Mouse (Mus musculus) layer of hippocampus, adult 11-12 months (tissue): ENCODE measurements at regions not wholly inside any gene's neighbourhood (a gene's known extent, or its start where the extent isn't known, plus 50 kb on each side); places are given as distances from the start of the nearest gene placed in this dataset.

Experiments used
- DNase-seq: peaks from one replicate; pipeline ENCODE4 v3.0.0; 2022; ENCODE audit warnings: low spot score

GRCm38 (mm10) chr8:112933815-112934214 lies 364.0 kb downstream of the Cntnap4 start:
- no peak for DNase-seq

- DNase-seq, result no peak
These were observed 365.6 kb downstream of the Cntnap4 start for GRCm38 (mm10) chr8:112935411-112935810.

DNA sequence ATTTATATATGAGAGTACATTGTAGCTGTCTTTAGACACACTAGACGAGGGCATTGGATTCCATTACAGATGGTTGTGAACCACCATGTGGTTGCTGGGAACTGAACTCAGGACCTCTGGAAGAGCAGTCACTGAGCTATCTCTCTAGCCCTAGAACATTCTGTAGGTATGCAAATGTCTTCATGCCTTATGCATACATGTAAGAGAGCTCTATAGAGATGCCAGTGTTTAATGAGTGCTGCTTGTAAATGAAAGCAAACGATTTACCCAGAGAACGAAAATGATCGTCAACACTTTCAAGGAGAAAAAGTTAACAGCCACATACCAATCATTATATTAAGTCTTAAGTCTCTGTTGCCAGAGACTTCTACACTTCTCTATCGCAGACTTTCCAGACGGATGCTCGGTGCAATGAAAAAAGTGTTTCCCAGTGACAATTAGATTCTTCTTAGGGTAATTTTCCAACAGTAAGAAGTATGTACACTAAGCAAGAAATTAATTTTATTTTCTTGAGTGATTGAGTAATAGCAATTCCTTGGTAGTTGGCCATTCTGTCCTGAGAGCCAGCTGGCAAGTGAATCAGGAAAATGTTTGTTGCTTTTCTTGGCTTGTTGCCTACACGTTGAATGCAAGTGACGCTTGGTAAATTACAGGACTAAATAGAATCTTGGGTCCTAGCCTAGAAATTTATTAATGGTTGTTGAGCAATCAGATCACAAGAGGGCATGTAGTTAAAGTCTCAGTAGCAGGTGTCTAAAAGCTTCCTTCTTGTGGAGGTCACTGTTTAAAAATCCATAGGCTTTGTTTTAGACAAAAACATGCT lies 366.3 kb downstream of the Cntnap4 start:
- peak; percentile 6 for DNase-seq

GRCm38 (mm10) chr8:112972418-112972817 lies 402.6 kb downstream of the Cntnap4 start:
- DNase-seq, result peak; percentile 86

DNA sequence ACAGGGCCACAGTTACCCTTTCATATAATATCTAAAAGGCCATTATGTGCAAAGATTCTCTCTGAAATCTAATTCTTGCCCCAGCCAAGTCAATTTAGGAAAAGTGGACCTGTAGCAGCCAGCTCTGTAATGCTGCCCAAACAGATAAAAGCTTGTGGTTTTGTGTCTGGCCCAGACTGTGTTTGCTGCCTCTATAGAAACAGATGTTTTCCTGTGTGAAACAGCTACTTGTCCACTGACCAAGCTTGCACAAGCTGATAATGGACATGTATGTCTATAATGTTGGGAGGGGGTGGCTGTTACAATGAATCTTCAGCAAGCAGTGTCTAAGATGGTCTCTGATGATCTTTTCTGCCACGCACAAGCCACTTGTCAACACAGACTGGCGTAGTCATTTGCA lies 405.9 kb downstream of the Cntnap4 start:
- DNase-seq, result no peak

DNA sequence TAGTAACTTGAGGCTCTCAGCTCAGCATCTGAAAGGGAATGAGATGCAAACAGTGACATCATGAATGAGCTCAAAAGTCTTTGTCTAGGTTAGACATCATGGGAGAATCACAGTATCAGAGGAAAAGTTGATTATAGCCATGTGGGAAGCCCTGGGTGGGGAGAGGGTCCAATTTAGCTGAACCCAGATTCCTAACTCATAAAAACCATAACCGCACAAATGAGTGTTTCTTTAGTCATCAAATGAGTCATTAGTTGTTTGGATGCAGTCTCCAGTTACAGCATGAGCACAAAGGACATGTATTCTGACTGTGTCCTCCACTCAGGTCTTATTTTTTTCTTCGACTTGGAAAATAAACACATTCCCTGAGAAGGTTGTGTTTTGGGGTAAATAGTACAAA lies 406.5 kb downstream of the Cntnap4 start:
- DNase-seq, result no peak

- no peak for DNase-seq
These were observed 423.9 kb downstream of the Cntnap4 start for GRCm38 (mm10) chr8:112993781-112994180.

GRCm38 (mm10) chr8:113007356-113007755 lies 437.5 kb downstream of the Cntnap4 start:
- no peak for DNase-seq

GRCm38 (mm10) chr8:113028880-113029279 lies 459.0 kb downstream of the Cntnap4 start:
- no peak for DNase-seq

GRCm38 (mm10) chr8:113051770-113052473 lies 482.1 kb downstream of the Cntnap4 start:
- DNase-seq, result no peak

DNA sequence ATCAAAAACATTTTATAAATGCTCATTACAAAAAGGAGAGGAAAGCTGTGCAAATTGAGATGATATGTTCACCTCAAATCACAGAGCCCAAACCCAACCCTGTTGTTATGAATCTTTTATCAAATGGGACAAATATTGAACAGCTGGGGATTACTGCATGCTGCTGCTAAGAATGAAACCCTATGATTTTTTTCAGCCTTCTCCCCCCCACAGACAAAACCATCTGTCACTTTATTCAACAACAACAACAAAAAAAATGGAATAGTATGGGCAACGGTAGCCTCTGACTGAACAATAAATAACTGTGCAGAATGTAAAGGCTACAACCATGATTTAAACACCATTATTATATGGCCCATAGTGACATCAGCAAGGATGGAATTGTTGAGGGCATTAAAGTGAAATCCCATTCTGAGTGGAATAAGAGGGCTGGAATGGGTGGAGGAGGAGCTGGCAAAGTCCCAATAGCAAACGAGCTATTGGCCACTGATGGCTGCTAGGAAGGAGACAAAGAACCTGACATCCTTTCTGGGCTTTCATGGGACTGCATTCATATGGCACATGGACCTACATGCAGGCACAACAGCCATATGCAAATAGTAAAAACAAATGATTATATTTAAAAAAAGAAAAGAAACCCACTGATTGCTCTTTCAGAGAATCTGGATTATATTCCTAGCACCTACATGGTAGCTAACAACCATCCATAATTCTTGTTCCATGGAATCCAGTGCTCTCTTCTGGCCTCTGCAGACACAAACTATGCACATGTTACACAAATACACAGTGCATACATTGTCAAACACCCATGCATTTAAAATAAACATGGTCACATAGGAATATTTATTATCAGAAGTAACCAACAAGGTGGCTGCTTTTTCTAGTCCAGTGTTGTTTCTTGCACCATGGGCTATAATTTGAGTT lies 495.7 kb downstream of the Cntnap4 start:
- DNase-seq, result no peak

DNA sequence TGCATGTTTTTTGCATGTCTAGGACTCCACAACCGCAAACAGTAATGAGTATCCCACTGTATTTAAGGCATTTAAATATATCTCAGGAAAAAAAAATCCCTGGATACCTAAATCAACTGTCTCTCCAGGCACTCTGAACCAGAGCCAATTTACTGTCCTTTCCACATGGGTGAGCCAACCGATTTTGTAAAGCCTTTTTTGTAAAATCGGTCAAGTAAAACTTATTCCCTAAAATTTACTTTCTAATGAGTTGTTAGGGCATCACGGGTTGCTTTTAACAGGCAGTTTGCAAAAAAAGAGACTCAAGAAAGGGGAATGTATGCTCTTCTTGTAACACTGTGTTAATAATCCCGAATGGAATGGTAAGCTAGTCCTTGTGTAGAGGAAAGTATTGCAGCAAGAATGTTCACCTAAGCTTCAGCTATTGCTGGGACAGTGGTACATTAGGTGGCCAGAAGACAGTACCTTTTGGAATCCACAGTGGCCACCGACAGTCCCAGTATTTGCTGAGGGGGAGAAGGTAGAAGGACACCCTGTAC lies 496.4 kb downstream of the Cntnap4 start:
- no peak for DNase-seq

GRCm38 (mm10) chr8:113083976-113084375 lies 514.1 kb downstream of the Cntnap4 start:
- peak; percentile 3 for DNase-seq

DNA sequence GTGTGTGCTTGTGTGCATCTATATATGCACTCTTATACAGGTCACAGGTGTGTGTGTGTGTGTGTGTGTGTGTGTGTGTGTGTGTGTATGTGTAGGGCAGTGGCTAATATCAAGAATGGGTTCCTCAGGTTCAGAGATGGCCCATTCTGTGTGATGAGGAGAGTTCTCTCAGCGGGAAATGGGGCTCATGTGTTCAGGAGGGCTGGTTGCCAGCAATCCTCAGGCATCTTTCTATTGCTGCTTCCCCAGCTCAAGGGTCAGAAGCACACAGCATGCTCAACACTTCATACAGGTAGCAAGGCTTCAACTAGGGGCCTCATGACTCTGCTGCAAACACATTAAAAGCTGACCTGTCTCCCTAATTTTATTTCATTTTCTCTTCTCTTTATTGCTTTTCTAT lies 517.7 kb downstream of the Cntnap4 start:
- no peak for DNase-seq

DNA sequence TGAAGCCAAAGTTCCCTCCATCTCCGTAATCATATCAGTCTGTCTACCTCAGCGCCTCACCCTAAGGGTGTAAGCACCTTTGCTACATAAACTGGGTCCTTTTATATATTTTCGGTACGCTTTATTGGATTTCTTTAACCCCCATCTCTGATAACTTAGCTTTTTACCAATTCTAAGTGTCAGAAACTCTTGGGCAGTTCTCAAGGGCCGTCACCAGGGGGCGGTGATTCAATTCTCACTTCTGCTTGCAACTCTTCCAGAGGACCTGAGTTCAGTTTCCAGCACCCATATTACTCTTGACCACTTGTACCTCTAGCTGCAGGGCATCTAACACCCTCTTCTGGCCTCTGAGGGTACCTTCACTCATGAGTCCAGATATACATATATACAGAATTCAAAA lies 523.7 kb upstream of the Mon1b start:
- DNase-seq, result no peak

GRCm38 (mm10) chr8:113114165-113114700 lies 521.2 kb upstream of the Mon1b start:
- DNase-seq, result no peak

DNA sequence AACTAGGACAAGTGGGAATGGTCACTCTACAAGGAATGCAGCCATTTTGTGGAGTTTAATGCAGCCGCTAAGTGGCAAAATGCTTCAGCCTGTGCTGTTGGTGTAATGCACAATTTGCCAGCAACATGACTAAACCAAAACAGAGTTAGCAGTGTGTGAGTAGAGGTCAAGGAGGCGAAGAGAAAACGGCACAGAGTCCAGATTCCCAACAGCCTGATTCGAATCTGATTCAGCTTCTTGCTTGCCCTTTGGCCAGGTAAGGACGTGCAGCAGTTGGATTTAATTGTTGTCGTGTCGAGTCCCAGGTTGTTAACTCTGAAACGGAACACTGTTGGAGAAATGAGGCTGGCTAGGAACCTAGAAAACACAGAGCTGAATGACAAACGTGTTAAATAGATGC lies 518.1 kb upstream of the Mon1b start:
- no peak for DNase-seq

DNA sequence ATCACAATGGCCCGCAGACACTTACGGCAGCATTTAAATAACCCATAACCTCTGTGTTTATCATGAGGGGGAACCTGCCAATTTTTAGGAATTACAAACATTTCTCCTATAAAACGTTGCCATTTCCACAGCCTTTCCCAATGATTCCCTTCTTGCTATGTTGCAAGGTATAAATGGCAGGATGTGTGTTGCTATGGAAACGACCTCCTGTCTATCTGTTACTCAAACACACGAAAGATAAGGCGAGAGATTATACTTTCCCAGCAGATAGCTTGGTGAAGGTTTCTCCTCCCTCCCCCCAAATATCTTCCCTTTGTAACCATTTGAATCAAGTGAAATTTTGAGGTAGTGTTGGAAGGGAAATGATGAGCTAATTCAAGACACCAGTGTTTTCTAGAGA lies 509.8 kb upstream of the Mon1b start:
- DNase-seq, result no peak

DNA sequence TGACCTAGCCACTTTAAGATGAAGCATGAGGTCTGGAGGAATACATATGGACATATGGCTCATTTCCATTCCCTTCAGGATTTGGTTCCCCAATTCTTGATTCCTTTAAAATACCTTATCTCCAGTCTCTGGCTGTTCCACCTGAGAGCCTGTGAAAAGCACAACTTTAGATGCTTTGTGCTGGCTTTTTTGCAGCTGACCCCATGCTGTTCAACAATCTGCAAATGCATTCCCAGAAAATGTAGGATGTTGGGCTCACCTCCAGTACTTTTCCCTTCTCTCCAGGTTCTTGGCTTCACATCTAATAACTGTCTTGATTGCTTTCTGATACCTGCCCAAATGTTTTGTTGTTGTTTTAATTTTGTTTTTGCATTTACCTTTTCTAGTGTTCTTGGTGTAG lies 498.0 kb upstream of the Mon1b start:
- DNase-seq, result no peak

DNA sequence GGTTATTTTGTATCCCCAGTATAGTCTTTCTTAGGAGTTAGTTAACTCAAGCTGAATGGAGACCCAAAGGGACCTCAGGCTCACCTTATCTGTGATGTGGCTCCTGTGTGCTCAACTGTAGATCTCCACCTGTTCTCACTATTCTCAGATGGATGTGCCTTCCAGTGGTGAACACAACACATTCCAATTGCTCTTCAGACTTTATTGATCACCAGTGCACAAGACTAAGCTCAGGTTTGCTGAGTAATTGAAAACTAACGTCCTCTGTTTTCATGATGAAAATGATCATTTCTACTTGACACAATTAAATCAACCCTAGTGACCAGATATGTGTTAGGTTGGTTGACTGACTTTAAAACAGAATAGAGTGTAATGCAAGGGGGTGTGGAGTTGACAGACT lies 495.4 kb upstream of the Mon1b start:
- DNase-seq, result no peak

DNA sequence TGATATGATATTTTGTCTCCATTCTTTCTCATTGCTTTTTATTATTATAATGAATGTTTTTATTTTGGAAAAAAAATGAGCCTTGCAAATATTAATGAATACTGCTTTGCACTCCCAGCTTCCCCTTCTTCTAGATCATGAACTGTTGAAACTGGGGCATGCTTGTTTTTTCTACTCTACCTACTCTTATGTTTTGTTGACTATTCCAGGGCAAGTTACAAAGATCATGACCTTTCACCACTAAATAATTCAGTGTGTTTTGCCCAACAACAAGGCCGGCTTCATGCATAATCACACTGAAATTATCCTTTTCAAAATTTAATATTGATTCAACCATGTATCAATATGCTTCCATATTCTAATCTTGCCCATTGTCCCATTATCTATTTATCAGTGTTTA lies 494.3 kb upstream of the Mon1b start:
- DNase-seq, result no peak

- no peak for DNase-seq
These were observed 458.8 kb upstream of the Mon1b start for GRCm38 (mm10) chr8:113176591-113176990.
